Mouse (Mus musculus) C2C12 (cell line): ENCODE data around the gene 4930467E23Rik.
"Not testable (repeated sequence)": the region's sequence is repeated elsewhere in the genome, so short reads cannot be mapped to it uniquely, and the experiment has no call there.

Experiments used
- CTCF ChIP-seq: IDR thresholded peaks from one replicate; pipeline ENCODE4 v1.5.1; 2011; ENCODE audit not compliant: control insufficient read depth, insufficient read depth, insufficient read length
- FOSL1 ChIP-seq: IDR thresholded peaks from one replicate; pipeline ENCODE4 v1.8.0; 2011; ENCODE audit warnings: mild to moderate bottlenecking, low read length; ENCODE audit not compliant: poor library complexity, insufficient read depth, severe bottlenecking
- MAX ChIP-seq: IDR thresholded peaks from one replicate; pipeline ENCODE4 v1.6.1; 2011; ENCODE audit warnings: mild to moderate bottlenecking, control low read depth
- MYOD1 ChIP-seq: IDR thresholded peaks from one replicate; pipeline ENCODE4 v1.6.1; 2011; ENCODE audit warnings: low read depth; ENCODE audit not compliant: control insufficient read depth, insufficient read length
- USF1 ChIP-seq: IDR thresholded peaks from one replicate; pipeline ENCODE4 v1.6.1; 2011; ENCODE audit warnings: low read depth, mild to moderate bottlenecking, control low read depth, moderate library complexity

DNA sequence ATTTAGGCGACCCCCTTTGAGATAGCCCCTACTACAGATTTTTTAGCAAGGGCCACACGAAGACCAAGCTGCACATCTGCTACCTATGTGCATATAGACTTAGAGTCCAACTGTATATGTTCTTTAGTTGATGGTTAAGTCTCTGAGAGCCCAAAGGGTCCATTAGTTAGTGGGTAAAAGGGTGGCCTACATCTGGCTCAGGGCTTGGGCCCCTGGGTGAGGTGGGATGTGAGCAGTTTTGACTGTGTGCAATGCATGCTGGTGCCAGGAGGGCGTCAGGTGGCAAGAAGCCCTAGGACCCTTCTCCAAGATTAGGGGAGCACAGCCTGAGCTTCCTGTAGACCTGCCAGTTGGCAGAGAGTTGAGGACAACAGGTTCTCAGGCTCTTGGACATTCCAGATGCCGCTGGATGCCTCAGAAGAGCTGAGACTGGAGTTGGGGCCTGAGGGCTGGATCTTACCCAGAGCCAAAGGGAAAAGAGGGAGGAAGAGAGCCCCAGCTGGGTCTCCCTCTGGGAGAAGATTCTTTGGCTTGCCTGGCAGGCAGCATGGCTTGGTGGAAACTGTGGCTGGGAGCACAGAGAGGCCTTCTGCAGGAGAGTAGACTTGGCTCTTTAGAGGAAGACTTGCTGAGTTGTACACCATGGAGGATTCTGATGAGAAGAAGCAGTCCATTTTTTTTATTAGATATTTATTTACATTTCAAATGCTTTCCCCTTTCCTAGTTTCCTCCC is 33.6 kb downstream of the 4930467E23Rik start:
- not testable (repeated sequence) for TF ChIP-seq CTCF, USF1, MAX, FOSL1, MYOD1
